Mouse (Mus musculus): Measurements from ENCODE around the gene Med19. TPM values are rescaled to one million over a fixed set of nuclear protein-coding genes. Genes with fewer than 3 reads are reported as not detected.
A peak's percentile ranks its signal among the peaks of the same experiment; 100 is the strongest.

Gene Med19
- polyA plus RNA-seq, 1 experiment from 2014 or later: 34.5 TPM

DNA sequence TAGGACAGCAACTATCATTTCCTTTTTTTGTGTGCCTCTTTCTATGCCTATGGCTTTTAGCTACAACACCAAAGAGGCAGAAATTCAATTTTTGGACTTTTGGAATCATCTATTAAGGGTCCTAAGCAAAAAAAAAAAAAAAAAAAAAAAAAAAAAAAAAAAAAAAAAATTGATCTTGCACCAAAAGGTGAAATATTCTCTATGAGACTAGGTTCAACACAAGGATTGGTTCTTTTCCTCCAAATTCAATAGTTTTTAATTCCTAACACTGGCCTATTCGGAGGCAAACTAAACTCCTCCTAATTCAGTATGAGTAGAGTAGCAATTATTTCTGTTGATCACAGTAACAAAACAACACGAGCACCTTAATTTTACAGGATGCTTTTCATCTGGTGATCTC is 33.7 kb downstream of the Med19 start:
- Histone ChIP-seq H3K9ac (no peak overlapping the region), H3K9me3 (no peaks in the 10 kb centered on the region), H3K27me3 (no peaks in the 10 kb centered on the region), H3K36me3 (peaks cover 33% of the 10 kb centered on the region), H3K4me1 (peaks cover 26% of the 10 kb centered on the region), H3K4me2 (replicated peaks) (no peak overlapping the region), H3K27ac (no peak overlapping the region), H3K4me3 (no peak overlapping the region)
- ATAC-seq (ENCODE audit: low FRiP score, low read depth): no peak
- WGBS: 81% methylated on average over 2 of the region's 2 CpGs

DNA sequence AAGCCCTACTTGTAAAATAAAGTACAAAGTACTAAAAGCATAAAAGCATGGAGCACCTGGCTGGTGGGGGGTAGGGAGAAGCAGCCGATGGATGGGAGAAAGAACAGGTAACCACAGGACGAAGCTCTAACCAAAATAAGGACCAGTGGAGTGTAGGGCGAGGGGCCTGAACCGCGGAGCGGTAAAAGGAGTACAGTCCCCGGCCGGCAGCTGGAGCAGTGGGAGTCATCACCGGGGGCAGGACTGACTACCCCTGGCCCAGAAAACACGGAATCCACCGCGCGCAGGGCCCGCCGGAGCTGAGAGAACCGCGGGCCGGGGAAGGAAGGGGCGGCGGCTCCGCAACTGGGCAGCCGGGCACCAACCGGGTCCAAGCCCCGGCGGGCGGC is 36.2 kb downstream of the Med19 start:
- peaks cover 13% of the 10 kb centered on the region for H3K4me1 ChIP-seq
- peak; percentile 6; the same call in 1 of the 2 replicates for ATAC-seq (ENCODE audit: low FRiP score, low read depth)
- under 1% methylated on average over 26 of the region's 26 CpGs for WGBS

DNA sequence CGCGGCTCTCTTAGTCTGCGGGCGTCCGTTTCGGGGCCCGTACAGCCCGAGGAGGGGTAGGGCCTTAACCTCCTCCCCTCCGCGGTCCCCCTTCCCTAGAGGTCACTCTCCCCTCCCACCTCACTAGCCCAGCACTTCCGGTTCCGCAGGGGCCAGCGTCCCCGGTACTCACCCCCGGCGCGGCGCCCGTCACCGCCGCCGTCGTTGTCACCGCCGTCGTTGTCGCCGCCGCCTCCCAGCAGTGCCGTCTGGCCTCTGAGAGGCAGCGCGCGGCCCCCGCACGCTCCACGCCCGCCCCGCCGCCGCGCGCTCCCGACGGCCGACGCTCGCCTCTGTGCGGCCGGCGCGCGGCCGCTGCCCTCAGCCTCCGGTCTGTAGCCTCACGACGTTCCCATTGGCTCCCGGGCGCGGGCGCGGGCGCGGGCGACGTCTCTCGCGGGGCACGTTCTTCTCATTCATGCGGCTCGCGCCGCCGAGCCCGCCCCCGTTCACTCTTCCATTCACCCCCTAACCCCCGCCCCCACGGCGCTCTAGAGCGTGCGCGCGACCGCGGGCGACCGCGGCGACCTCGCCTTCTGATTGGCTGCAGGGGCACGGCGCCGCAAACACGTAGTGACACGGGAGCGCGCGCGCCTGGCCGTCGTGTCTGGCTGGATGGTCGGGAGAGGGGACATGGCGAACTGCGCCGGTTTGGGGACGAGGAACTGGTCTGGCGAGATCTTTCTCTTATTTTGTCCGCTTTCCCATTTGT is 36.8 kb downstream of the Med19 start, which contains the start of gene Zdhhc5:
Gene Zdhhc5 (minus strand): TSS at position 370 of the 751 bp plus-strand sequence.
- peak within 1 kb of the TSS; percentile 74 for H3K4me2 ChIP-seq (replicated peaks)
- H3K9me3 ChIP-seq: no peaks in the 10 kb centered on the region
- peaks cover 13% of the 10 kb centered on the region for H3K4me1 ChIP-seq
- H3K4me3 ChIP-seq: peak within 1 kb of the TSS; percentile 77
- peaks cover 11% of the 10 kb centered on the region for H3K36me3 ChIP-seq
- peak within 1 kb of the TSS; percentile 96 for H3K9ac ChIP-seq
- ATAC-seq (ENCODE audit: low FRiP score, low read depth): peak; percentile 94
- H3K27me3 ChIP-seq: no peaks in the 10 kb centered on the region
- peak within 1 kb of the TSS; percentile 94 for H3K27ac ChIP-seq
- under 1% methylated on average over 92 of the region's 107 CpGs for WGBS

More for the DNA sequence above, 36.2 kb downstream of the Med19 start:
- H3K4me3 ChIP-seq: peak overlapping the region; percentile 77
- peaks cover 14% of the 10 kb centered on the region for H3K36me3 ChIP-seq
- peak overlapping the region; percentile 94 for H3K27ac ChIP-seq
- H3K9me3 ChIP-seq: no peaks in the 10 kb centered on the region
- H3K4me2 ChIP-seq (replicated peaks): peak overlapping the region; percentile 74
- H3K27me3 ChIP-seq: no peaks in the 10 kb centered on the region
- H3K9ac ChIP-seq: peak overlapping the region; percentile 96

DNA sequence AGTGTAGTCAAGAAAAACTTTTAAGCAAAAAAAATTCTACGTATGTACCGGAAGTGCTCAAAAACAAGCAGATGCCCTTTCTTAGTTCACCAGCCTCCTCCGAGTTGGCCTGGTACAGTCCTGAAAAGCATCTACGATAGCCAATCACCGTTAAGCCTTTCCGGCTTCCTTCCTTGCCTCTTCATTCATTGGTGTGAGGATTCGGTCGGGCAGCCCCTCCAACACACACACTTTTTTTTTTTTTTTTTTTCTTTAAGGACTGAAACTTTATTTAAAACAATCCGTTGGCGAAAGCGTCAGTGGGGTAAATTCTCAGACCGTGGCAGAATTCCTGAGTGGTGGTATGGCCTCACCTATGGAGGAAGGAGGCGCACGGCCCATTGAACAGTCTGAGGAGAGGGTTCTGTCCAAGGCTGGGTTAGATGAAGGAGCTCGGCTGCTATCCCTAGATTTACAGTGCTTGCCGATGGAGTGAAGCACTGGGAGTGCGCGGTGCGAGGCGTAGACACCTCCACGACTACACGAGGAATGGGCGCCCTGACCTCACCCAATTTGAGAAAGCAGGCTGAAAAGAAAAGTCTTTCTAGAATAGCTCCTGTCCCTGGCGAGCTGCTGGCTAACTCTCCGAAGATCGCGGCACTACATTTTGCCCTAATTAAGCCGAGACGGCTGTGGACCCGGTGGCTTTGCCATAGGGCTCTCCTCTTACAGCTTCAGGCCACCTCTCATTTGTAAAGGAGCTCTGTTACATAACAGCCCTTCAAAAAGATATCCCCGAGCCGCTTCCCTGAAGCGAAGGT is 37.6 kb downstream of the Med19 start:
- Histone ChIP-seq H3K9ac (peak overlapping the region; percentile 78), H3K27ac (peak overlapping the region; percentile 94), H3K4me1 (peaks cover 13% of the 10 kb centered on the region), H3K36me3 (peaks cover 3% of the 10 kb centered on the region), H3K27me3 (no peaks in the 10 kb centered on the region), H3K4me2 (replicated peaks) (peak overlapping the region; percentile 74), H3K9me3 (no peaks in the 10 kb centered on the region), H3K4me3 (peak overlapping the region; percentile 77)
- peak; percentile 96 for ATAC-seq (ENCODE audit: low FRiP score, low read depth)
- WGBS: under 1% methylated on average over 33 of the region's 33 CpGs

DNA sequence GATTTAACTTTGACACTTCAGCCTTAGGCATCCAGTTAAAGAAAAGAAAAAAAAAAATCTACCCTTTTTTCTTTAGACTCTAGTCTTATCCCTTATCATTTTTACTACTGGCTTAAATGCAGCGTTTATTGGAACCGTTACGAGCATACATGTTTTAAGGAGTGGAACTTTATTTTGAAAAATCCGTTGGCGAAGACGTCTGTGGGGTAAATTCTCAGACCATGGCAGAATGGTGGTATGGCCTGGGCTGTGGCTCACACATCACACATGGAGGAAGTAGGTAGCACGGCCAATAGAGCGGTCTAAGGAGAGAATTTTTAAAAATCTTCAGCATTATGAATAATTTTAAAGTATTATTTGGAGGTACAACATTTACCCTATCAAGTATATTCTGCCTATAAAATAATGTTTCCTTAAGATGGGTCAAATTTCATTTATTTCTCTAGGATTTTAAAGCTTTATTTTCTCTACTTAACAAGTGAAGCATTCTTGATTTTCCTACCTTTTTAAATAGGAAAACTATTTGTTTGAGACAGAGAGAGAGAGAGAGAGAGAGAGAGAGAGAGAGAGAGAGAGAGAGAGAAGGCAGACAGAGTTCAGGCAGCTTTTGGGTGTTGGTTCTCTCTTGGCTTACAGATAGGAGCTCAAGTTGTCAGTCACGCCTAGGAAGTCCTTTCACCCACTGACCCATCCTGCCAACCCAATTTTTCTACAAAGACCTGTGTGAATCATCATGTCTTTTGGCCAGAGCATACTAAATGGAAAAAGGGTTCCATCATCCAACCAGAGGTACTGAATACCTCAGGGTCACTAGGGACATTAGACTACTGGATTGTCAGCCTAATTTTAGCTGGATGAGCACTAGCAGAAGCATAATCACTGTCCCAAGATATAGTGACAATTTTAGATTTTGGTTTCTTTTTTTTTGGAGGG is 38.5 kb downstream of the Med19 start:
- H3K27ac ChIP-seq: peak overlapping the region; percentile 94; the same call in 1 of the 2 replicates

DNA sequence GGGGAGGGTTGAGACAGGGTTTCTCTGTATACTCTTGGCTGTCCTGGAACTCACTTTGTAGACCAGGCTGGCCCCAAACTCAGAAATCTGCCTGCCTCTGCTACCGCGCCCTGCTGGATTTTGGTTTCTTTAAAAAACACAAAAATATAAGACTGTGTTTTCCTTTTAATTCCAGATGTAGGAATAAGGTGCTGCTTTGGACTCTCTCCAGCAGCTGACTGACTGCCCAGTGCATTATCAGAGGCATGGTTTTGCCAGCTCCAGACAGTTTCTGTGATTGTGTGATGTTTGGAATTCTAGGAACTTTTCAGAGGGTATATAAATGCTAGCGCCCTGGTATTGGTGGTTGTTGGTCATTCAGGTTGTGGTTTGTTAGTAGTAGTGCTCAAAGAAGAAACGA is 39.2 kb downstream of the Med19 start:
- 91% methylated on average over 4 of the region's 4 CpGs for WGBS
- Histone ChIP-seq H3K4me3 (no peak overlapping the region), H3K9me3 (no peaks in the 10 kb centered on the region), H3K36me3 (peaks cover 12% of the 10 kb centered on the region), H3K4me2 (replicated peaks) (no peak overlapping the region), H3K4me1 (peaks cover 13% of the 10 kb centered on the region), H3K9ac (no peak overlapping the region), H3K27ac (no peak overlapping the region), H3K27me3 (no peaks in the 10 kb centered on the region)
- no peak for ATAC-seq (ENCODE audit: low FRiP score, low read depth)

More for the DNA sequence above, 38.5 kb downstream of the Med19 start:
- WGBS: 29% methylated on average over 9 of the region's 9 CpGs
- peak overlapping the region; percentile 78 for H3K9ac ChIP-seq
- no peaks in the 10 kb centered on the region for H3K27me3 ChIP-seq
- no peak for ATAC-seq (ENCODE audit: low FRiP score, low read depth)
- H3K36me3 ChIP-seq: peaks cover 6% of the 10 kb centered on the region
- peak overlapping the region; percentile 77 for H3K4me3 ChIP-seq
- no peaks in the 10 kb centered on the region for H3K9me3 ChIP-seq
- H3K4me2 ChIP-seq (replicated peaks): peak overlapping the region; percentile 74
- peaks cover 13% of the 10 kb centered on the region for H3K4me1 ChIP-seq

DNA sequence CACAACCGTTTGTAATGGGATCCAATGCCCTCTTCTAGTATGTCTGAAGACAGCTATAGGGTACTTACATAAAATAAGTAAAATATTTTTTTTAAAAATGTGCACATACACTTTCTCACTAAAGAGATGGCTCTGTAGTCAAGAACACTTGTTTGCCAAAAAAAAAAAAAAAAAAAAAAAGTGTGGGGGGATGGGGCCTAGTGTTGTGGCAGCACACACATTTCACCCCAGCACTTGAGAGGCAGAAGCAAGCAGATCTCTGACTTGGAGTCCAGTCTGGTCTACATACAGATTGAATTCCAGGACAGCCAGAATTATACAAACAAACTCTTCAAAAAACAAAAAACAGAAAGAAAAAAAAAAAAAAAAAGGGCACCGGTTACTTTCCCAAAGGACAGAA is 42.5 kb downstream of the Med19 start:
- no peak overlapping the region for H3K27ac ChIP-seq
- peaks cover 8% of the 10 kb centered on the region for H3K4me1 ChIP-seq
- no peaks in the 10 kb centered on the region for H3K9me3 ChIP-seq
- H3K9ac ChIP-seq: no peak overlapping the region
- peaks cover 35% of the 10 kb centered on the region for H3K36me3 ChIP-seq
- WGBS: 82% methylated on average over 2 of the region's 2 CpGs
- H3K27me3 ChIP-seq: no peaks in the 10 kb centered on the region
- H3K4me3 ChIP-seq: no peak overlapping the region
- H3K4me2 ChIP-seq (replicated peaks): no peak overlapping the region
- no peak for ATAC-seq (ENCODE audit: low FRiP score, low read depth)

DNA sequence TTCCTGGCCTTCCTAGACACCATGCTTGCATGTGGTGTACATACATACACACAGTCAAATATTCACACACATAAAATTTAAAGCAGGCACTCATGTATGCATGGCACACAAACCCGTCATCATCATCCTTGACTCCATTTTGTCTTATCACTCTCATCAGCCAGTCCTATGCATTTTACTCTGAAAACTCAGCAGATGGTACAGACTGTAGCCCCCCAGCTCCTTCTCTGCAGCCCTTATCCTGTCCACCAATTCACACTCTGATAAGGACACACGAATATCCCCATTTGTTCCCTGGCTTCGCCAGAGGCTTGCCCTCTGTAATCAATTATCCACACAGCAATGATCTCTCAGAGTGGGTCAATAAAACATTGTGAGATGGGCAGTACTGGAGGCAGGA is 43.0 kb downstream of the Med19 start:
- H3K4me1 ChIP-seq: peaks cover 13% of the 10 kb centered on the region
- ATAC-seq (ENCODE audit: low FRiP score, low read depth): no peak
- H3K9ac ChIP-seq: no peak overlapping the region
- no peaks in the 10 kb centered on the region for H3K27me3 ChIP-seq
- H3K27ac ChIP-seq: no peak overlapping the region
- peaks cover 36% of the 10 kb centered on the region for H3K36me3 ChIP-seq
- H3K4me2 ChIP-seq (replicated peaks): no peak overlapping the region
- H3K4me3 ChIP-seq: no peak overlapping the region
- no peaks in the 10 kb centered on the region for H3K9me3 ChIP-seq
- 77% methylated on average over 3 of the region's 3 CpGs for WGBS

DNA sequence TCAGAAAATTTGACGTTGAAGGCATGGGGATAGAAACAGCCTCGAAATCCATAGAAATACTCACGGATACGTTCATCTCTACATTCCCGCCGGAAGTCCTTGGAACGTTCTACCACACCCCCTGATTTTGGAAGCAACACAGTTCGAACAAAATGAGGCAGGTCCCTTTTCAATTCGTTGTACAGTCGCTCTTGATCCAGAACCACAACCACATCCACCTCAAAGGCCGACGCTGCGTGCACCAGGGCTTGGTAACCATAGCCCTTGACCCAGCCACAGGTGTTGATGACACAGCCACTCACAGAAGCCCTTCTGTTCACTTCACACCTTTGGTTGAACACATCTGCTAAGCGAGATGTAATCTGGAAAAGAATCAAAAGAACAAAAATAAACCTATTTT is 45.7 kb downstream of the Med19 start:
- no peak overlapping the region for H3K27ac ChIP-seq
- peaks cover 36% of the 10 kb centered on the region for H3K36me3 ChIP-seq
- no peaks in the 10 kb centered on the region for H3K27me3 ChIP-seq
- WGBS: 95% methylated on average over 14 of the region's 14 CpGs
- H3K4me2 ChIP-seq (replicated peaks): no peak overlapping the region
- no peak overlapping the region for H3K9ac ChIP-seq
- no peak overlapping the region for H3K4me3 ChIP-seq
- peaks cover 18% of the 10 kb centered on the region for H3K4me1 ChIP-seq
- H3K9me3 ChIP-seq: no peaks in the 10 kb centered on the region
- ATAC-seq (ENCODE audit: low FRiP score, low read depth): no peak

DNA sequence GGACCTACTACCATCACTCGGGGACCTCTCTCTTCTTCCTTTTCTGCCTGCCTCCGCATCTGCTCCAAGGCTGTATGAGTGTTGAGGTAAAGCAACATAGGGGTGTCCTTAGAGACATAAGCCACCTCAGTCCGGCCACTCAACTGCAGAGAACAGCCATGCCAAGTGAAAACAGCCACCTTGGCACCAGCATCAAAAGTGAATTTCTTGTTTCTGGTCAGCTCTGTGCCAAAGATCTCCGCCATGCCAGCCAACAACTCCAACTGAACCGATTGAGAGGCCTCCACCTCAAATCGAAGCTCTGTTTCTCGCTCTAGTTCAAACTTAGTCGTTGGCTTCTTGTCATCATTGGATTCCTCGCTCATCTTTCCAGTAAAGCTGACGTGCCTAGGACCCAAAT is 47.6 kb downstream of the Med19 start:
- Histone ChIP-seq H3K4me2 (replicated peaks) (peak overlapping the region; percentile 91), H3K4me3 (peak overlapping the region; percentile 67), H3K27me3 (no peaks in the 10 kb centered on the region), H3K4me1 (peaks cover 18% of the 10 kb centered on the region), H3K36me3 (peaks cover 36% of the 10 kb centered on the region), H3K27ac (no peak overlapping the region), H3K9ac (peak overlapping the region; percentile 19; the same call in 1 of the 2 replicates), H3K9me3 (no peaks in the 10 kb centered on the region)
- no peak for ATAC-seq (ENCODE audit: low FRiP score, low read depth)
- 93% methylated on average over 10 of the region's 10 CpGs for whole genome bisulfite sequencing

DNA sequence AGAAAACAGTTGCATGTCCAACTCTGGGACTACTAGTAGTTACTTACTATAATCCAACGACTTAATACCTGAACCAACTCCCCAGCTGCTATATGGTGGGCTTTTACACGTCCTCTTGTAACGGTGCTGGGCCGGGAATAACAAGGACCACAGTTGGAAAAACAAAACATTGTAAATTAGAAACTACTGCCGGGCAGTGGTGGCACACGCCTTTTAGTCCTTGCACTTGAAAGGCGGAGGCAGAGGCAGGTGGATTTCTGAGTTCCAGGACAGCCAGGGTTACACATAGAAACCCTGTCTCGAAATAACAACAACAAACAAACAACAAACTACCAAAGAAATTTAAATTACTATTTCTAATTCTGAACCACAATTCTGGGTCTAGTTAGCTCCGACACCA is 48.5 kb downstream of the Med19 start:
- Histone ChIP-seq H3K9me3 (no peaks in the 10 kb centered on the region), H3K9ac (peak overlapping the region; percentile 73), H3K4me1 (peaks cover 18% of the 10 kb centered on the region), H3K36me3 (peaks cover 29% of the 10 kb centered on the region), H3K27ac (0 out of 2 replicates have a peak overlapping the region, but pooled peaks have one; percentile 80), H3K27me3 (no peaks in the 10 kb centered on the region), H3K4me3 (peak overlapping the region; percentile 67), H3K4me2 (replicated peaks) (peak overlapping the region; percentile 91)
- 3% methylated on average over 9 of the region's 9 CpGs for WGBS
- peak; percentile 3; the same call in 1 of the 2 replicates for ATAC-seq (ENCODE audit: low FRiP score, low read depth)

All from limb, embryonic 13.5 days (tissue).